Mouse (Mus musculus): ENCODE measurements around the gene Defb18. TPM values are rescaled to one million over a fixed set of nuclear protein-coding genes. Genes with fewer than 3 reads are reported as not detected.

Defb18 gene
- total RNA-seq, 1 experiment = not detected

GRCm38 (mm10) chr1:18223385-18223945 lies 13.8 kb downstream of the Defb18 start:
- H3K9ac ChIP-seq (ENCODE audit: insufficient read depth, low read depth, low read length, poor library complexity, severe bottlenecking) = no peak overlapping the region
- no peaks in the 10 kb centered on the region for H3K9me3 ChIP-seq (ENCODE audit: control insufficient read depth, insufficient read depth, low read depth, low read length)
- no peak overlapping the region for H3K27ac ChIP-seq (ENCODE audit: insufficient read depth, low read depth, low read length, poor library complexity, severe bottlenecking)
- peak; percentile 43 for DNase-seq (ENCODE audit: low read depth, low spot score)
- TF ChIP-seq CHD2 (IDR thresholded peaks at IDR 0.05; ENCODE audit: low read depth, low read length) = peak; percentile 17; the same call in 1 of the 2 replicates
- TF ChIP-seq ZC3H11A (IDR thresholded peaks at IDR 0.05; ENCODE audit: borderline replicate concordance, low read depth, low read length) = no peak
- peak; percentile 90 for TF ChIP-seq ZNF384 (IDR thresholded peaks at IDR 0.05; ENCODE audit: low read depth, low read length)
- TF ChIP-seq HCFC1 (IDR thresholded peaks at IDR 0.05; ENCODE audit: borderline replicate concordance, insufficient read depth, low read length) = no peak
- TF ChIP-seq MAFK (IDR thresholded peaks at IDR 0.05; ENCODE audit: insufficient read depth, low read depth, low read length) = no peak
- in situ Hi-C loops (cut with MboI; ENCODE audit: low sequenced_read_pairs in 2 of 2, unreplicated experiment in 2 of 2) = no loop called here
- H3K4me3 ChIP-seq (ENCODE audit: insufficient read depth in 1 of 2, low read depth in 1 of 2, low read length in 2 of 2, poor library complexity in 1 of 2, severe bottlenecking in 1 of 2) = no peak overlapping the region
- no peaks in the 10 kb centered on the region for H3K4me1 ChIP-seq (ENCODE audit: control insufficient read depth in 2 of 2, insufficient read depth in 2 of 2, low read length in 2 of 2, poor library complexity in 1 of 2)
- no peaks in the 10 kb centered on the region for H3K36me3 ChIP-seq (ENCODE audit: control insufficient read depth, insufficient read depth, low read length, poor library complexity, severe bottlenecking)

DNA sequence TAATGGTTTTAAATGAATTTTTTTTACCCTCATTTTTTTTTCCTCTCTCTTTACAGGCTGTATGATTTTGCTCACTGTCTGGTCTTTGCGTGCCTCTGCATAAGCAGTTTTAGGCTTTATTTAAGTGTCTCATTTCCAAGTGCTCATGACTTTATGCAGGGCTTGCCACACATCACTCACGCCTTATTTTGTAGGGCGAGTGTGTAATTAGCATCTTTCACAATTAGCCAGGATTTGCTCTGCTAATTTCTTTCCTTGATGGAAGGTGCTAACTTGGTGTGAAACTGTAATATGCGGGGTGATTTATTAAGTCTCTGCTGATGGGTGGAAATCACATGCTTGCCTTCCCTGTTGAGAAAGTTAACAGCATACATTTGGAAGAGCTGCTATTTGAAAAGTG lies 45.5 kb downstream of the Defb18 start:
- in situ Hi-C loops (cut with MboI; ENCODE audit: low sequenced_read_pairs in 2 of 2, unreplicated experiment in 2 of 2) = no loop called here
- H3K9ac ChIP-seq (ENCODE audit: insufficient read depth, low read depth, low read length, poor library complexity, severe bottlenecking) = no peak overlapping the region
- DNase-seq (ENCODE audit: low read depth, low spot score) = no peak
- no peaks in the 10 kb centered on the region for H3K36me3 ChIP-seq (ENCODE audit: control insufficient read depth, insufficient read depth, low read length, poor library complexity, severe bottlenecking)
- TF ChIP-seq ZC3H11A (IDR thresholded peaks at IDR 0.05; ENCODE audit: borderline replicate concordance, low read depth, low read length) (no peak), CHD2 (IDR thresholded peaks at IDR 0.05; ENCODE audit: low read depth, low read length) (no peak), MAFK (IDR thresholded peaks at IDR 0.05; ENCODE audit: insufficient read depth, low read depth, low read length) (no peak), HCFC1 (IDR thresholded peaks at IDR 0.05; ENCODE audit: borderline replicate concordance, insufficient read depth, low read length) (no peak), ZNF384 (IDR thresholded peaks at IDR 0.05; ENCODE audit: low read depth, low read length) (no peak)
- no peak overlapping the region for H3K27ac ChIP-seq (ENCODE audit: insufficient read depth, low read depth, low read length, poor library complexity, severe bottlenecking)
- H3K4me3 ChIP-seq (ENCODE audit: insufficient read depth in 1 of 2, low read depth in 1 of 2, low read length in 2 of 2, poor library complexity in 1 of 2, severe bottlenecking in 1 of 2) = no peak overlapping the region
- H3K4me1 ChIP-seq (ENCODE audit: control insufficient read depth in 2 of 2, insufficient read depth in 2 of 2, low read length in 2 of 2, poor library complexity in 1 of 2) = no peaks in the 10 kb centered on the region
- H3K9me3 ChIP-seq (ENCODE audit: control insufficient read depth, insufficient read depth, low read depth, low read length) = no peaks in the 10 kb centered on the region

- Histone ChIP-seq H3K4me1 (ENCODE audit: control insufficient read depth in 2 of 2, insufficient read depth in 2 of 2, low read length in 2 of 2, poor library complexity in 1 of 2) (no peaks in the 10 kb centered on the region), H3K4me3 (ENCODE audit: insufficient read depth in 1 of 2, low read depth in 1 of 2, low read length in 2 of 2, poor library complexity in 1 of 2, severe bottlenecking in 1 of 2) (no peak overlapping the region), H3K36me3 (ENCODE audit: control insufficient read depth, insufficient read depth, low read length, poor library complexity, severe bottlenecking) (no peaks in the 10 kb centered on the region), H3K27ac (ENCODE audit: insufficient read depth, low read depth, low read length, poor library complexity, severe bottlenecking) (no peak overlapping the region), H3K9ac (ENCODE audit: insufficient read depth, low read depth, low read length, poor library complexity, severe bottlenecking) (no peak overlapping the region), H3K9me3 (ENCODE audit: control insufficient read depth, insufficient read depth, low read depth, low read length) (no peaks in the 10 kb centered on the region)
- in situ Hi-C loops (cut with MboI; ENCODE audit: low sequenced_read_pairs in 2 of 2, unreplicated experiment in 2 of 2) = no loop called here
- no peak for DNase-seq (ENCODE audit: low read depth, low spot score)
- TF ChIP-seq HCFC1 (IDR thresholded peaks at IDR 0.05; ENCODE audit: borderline replicate concordance, insufficient read depth, low read length) (no peak), CHD2 (IDR thresholded peaks at IDR 0.05; ENCODE audit: low read depth, low read length) (no peak), MAFK (IDR thresholded peaks at IDR 0.05; ENCODE audit: insufficient read depth, low read depth, low read length) (no peak), ZC3H11A (IDR thresholded peaks at IDR 0.05; ENCODE audit: borderline replicate concordance, low read depth, low read length) (no peak), ZNF384 (IDR thresholded peaks at IDR 0.05; ENCODE audit: low read depth, low read length) (no peak)
Measured at GRCm38 (mm10) chr1:18190714-18191712, 46.2 kb downstream of the Defb18 start.

Other genes starting within 250 kb of the Defb18 start
- gene Crisp4, start 91.5 kb downstream of the Defb18 start, total RNA-seq (2012; rRNA removed) = not detected in 2 replicates
- not detected in 2 replicates for gene Defb41, start 27.7 kb upstream of the Defb18 start, total RNA-seq (2012; rRNA removed)